Mouse (Mus musculus) hindbrain, postnatal 0 days (tissue): ENCODE data around the gene Ptcra. TPM values are rescaled to one million over a fixed set of nuclear protein-coding genes. Genes with fewer than 3 reads are reported as not detected.

Experiments
- ATAC-seq: fragments of 200-750 bp; cut with Nextera tagmentation; 2 replicates; pipeline ENCODE4 v1.8.0; 2017; ENCODE audit warnings: mild to moderate bottlenecking, moderate TSS enrichment, moderate library complexity
- DNase-seq: peaks from one replicate; pipeline ENCODE4 v3.0.0-alpha.2; 2015; ENCODE audit warnings: low spot score
- H3K27ac ChIP-seq: fragments of 300-500 bp; sonication (generic); 2 replicates; pipeline ENCODE4 v1.5.1; 2014; ENCODE audit warnings: mild to moderate bottlenecking
- H3K27me3 ChIP-seq: fragments of 300-500 bp; sonication (generic); 2 replicates; pipeline ENCODE4 v1.6.1; 2014; ENCODE audit warnings: low read length, mixed read lengths; ENCODE audit not compliant: insufficient read depth
- H3K36me3 ChIP-seq: fragments of 300-500 bp; sonication (generic); 2 replicates; pipeline ENCODE4 v1.6.1; 2014; ENCODE audit warnings: low read length, mixed read lengths; ENCODE audit not compliant: insufficient read depth
- H3K4me1 ChIP-seq: fragments of 300-500 bp; sonication (generic); 2 replicates; pipeline ENCODE4 v1.6.1; 2014; ENCODE audit warnings: antibody characterized with exemption, low read length, mixed read lengths; ENCODE audit not compliant: insufficient read depth
- H3K4me2 ChIP-seq: fragments of 300-500 bp; sonication (generic); 2 replicates; pipeline ENCODE4 v1.6.1; 2014; ENCODE audit warnings: low read depth, mild to moderate bottlenecking, low read length, moderate library complexity, mixed read lengths
- H3K4me3 ChIP-seq: fragments of 300-500 bp; sonication (generic); 2 replicates; pipeline ENCODE4 v1.5.1; 2014; ENCODE audit warnings: low read length
- H3K9ac ChIP-seq: fragments of 300-500 bp; sonication (generic); replicated peaks from 2 replicates; pipeline ENCODE4 v1.6.1; 2014; ENCODE audit warnings: mild to moderate bottlenecking, low read length, moderate library complexity, mixed read lengths
- H3K9me3 ChIP-seq: fragments of 300-500 bp; sonication (generic); 2 replicates; pipeline ENCODE4 v1.6.1; 2016; ENCODE audit warnings: low read length, mixed read lengths
- CTCF ChIP-seq: IDR thresholded peaks from 2 replicates; pipeline ENCODE4 v1.5.1; 2016; ENCODE audit warnings: antibody characterized with exemption, control low read depth, low read depth
- WGBS: fragments of 180-500 bp; shearing (Covaris S2); extraction: QIAGEN DNeasy Blood & Tissue Kit; methylation state at CpG from one replicate; pipeline ENCODE4 v1.1.7; 2014; 5-methylcytosine and 5-hydroxymethylcytosine counted together
- polyA plus RNA-seq: library from polyadenylated mRNA; unstranded; fragments of >200 nt; fragmentation: Nextera tagmentation; extraction: Ambion mirVana; gene quantifications from 2 replicates; pipeline ENCODE4 v1.2.1, GENCODE M21; 2015
- total RNA-seq: library from RNA; depleted of rRNA; stranded (reverse); fragments of >200 nt; gene quantifications from 2 replicates; pipeline ENCODE4 v1.2.3, GENCODE M21; 2014

The Ptcra gene
- total and polyA plus RNA-seq, 2 experiments from 2014 or later, result 0.11 TPM; not detected in 1

DNA sequence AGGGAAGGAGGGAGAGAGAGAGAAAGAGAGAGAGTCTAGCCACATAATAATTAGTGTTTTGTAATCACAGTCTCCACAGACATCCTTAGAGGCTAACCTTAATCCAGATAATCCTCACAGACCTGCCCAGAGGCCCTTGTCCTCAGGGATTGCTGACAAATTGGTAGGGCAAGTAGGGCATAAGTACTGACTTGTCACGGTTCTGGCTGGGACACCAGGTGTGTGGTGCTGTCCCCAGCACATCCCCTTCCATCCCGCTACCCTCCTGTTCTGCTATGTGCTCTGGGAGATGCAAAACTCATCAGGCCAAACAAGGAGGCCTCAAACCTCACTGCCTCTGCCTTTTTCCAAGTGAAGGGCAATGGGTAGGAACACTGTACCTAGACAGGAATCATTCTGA, 18.0 kb downstream of the Ptcra start:
- 85% methylated on average over 2 of the region's 2 CpGs for WGBS
- DNase-seq (no peak), ATAC-seq (no peak)

DNA sequence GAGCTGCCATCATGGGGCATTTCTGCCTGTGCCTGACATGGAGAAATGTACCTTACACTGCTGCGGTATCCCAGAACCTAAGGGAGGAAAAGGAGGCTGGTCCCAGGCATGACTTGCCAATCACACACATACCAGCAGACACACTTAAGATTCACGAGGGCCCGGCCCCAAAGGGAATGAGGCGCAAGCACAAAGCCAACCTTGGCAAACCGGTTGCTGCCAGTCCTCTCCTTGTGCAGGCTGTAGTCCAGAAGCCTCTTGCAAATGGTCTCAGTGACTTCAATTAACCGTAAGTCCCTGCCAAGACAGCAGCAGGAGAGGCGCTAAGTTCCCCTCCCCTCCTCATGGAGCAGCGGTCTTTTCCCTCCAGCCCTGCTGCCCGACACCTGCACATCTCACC, 20.5 kb downstream of the Ptcra start:
- Histone ChIP-seq H3K4me2 (no peak overlapping the region), H3K27me3 (no peaks in the 10 kb centered on the region), H3K9me3 (no peaks in the 10 kb centered on the region), H3K4me1 (no peaks in the 10 kb centered on the region), H3K4me3 (no peak overlapping the region), H3K27ac (no peak overlapping the region), H3K36me3 (peaks cover 18% of the 10 kb centered on the region), H3K9ac (no peak overlapping the region)
- DNase-seq (peak; percentile 8), ATAC-seq (no peak)
- TF ChIP-seq CTCF, result no peak
- 73% methylated on average over 9 of the region's 9 CpGs for WGBS

More for the DNA sequence above, 18.0 kb downstream of the Ptcra start:
- Histone ChIP-seq H3K27me3 (no peaks in the 10 kb centered on the region), H3K4me3 (no peak overlapping the region), H3K36me3 (peaks cover 18% of the 10 kb centered on the region), H3K4me2 (no peak overlapping the region), H3K4me1 (peaks cover under 1% of the 10 kb centered on the region; the same call in 1 of the 2 replicates), H3K9ac (no peak overlapping the region), H3K9me3 (no peaks in the 10 kb centered on the region), H3K27ac (no peak overlapping the region)
- no peak for TF ChIP-seq CTCF

DNA sequence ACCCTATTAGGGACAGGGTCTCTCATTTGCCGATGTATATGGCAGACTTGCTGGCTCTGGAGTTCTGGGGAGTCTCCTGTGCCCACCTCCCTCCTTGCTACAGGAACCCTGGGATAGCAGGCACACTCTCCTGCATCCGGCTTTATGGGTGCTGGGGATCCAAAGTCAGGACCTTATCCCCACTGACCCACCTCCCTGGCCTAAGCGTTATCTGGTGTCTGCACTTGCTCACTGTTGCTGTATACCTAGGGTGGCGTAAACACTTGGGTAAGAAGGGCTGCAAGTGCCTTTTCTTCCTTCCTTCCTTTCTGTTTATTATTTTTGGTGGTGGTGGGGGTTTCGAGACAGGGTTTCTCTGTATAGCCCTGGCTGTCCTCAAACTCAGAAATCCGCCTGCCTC, 22.2 kb downstream of the Ptcra start:
- no peak for ATAC-seq
- Histone ChIP-seq H3K36me3 (peaks cover 21% of the 10 kb centered on the region), H3K9me3 (no peaks in the 10 kb centered on the region), H3K27me3 (no peaks in the 10 kb centered on the region), H3K4me3 (no peak overlapping the region), H3K4me1 (no peaks in the 10 kb centered on the region), H3K9ac (no peak overlapping the region), H3K4me2 (no peak overlapping the region), H3K27ac (no peak overlapping the region)
- no peak for DNase-seq
- no peak for TF ChIP-seq CTCF
- 95% methylated on average over 6 of the region's 6 CpGs for WGBS

DNA sequence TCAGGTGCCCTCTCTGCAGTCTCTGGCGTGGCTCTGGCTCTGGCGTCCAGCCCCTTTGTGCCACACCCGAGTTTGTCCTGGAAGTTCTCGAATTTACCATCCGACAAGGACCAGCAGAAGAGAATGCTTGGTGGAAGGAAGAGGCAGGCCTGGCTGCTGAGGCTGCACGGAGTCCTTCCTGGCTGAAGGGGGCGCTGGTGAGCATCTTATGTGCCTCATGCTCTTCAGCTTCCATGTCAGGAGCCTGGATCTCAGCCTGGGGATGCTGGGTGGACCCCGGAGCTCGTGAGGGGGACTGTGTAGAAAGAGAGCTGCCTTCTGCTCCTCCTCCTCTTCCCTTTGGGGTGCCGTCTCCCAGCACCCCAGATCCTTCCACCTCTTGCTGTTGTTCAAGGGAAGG, 27.4 kb downstream of the Ptcra start:
- Histone ChIP-seq H3K4me2 (no peak overlapping the region), H3K27me3 (no peaks in the 10 kb centered on the region), H3K4me3 (no peak overlapping the region), H3K27ac (no peak overlapping the region), H3K36me3 (peaks cover 12% of the 10 kb centered on the region), H3K9ac (no peak overlapping the region), H3K9me3 (no peaks in the 10 kb centered on the region), H3K4me1 (no peaks in the 10 kb centered on the region)
- 61% methylated on average over 9 of the region's 10 CpGs for WGBS
- peak; percentile 51 for TF ChIP-seq CTCF
- ATAC-seq (0 out of 2 replicates have a peak, but pooled peaks have one; percentile 21), DNase-seq (peak; percentile 32)

DNA sequence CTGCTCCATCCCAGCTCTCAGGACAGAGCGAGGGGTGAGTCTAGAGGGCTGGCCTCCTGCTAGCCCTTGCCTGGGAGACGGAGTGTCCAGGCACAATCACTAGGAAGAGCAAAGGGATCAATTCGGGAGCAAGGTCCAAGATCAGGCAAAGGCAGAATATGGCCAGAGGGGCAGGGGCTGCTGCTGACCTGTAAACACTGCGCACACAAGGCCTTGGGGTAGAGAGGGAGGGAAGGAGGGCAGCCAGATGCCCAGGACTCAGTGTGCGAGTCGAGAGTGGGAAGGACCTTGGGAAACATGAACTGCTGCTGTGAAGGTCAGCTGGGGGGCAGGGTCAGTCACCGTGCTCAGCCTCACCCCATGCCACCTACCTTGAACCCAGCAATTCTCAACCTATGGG, 28.2 kb downstream of the Ptcra start:
- WGBS, result 86% methylated on average over 7 of the region's 7 CpGs
- no peaks in the 10 kb centered on the region for H3K9me3 ChIP-seq
- no peak for TF ChIP-seq CTCF

DNA sequence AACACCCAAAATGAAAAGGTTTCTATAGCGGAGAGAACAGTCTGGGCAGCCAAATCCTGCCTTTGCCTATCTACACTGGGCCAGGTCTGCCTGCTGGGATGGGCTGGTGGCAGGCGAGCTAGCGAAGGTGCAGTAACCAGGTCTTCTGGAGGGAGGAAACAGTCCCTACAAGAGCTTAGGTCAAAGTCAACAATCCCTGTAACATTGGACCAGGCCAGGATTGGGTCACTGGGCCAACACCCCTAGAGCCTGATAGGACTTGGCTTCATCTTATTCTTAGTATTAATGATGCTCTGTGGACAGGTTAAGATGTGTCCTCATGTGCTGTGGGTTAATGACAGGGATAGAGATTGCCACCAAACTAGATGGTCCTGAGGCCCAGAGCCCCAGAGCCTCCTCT, 29.5 kb downstream of the Ptcra start:
- ATAC-seq (no peak), DNase-seq (no peak)
- Histone ChIP-seq H3K4me3 (no peak overlapping the region), H3K4me1 (no peaks in the 10 kb centered on the region), H3K36me3 (peaks cover 12% of the 10 kb centered on the region), H3K4me2 (no peak overlapping the region), H3K9me3 (no peaks in the 10 kb centered on the region), H3K9ac (no peak overlapping the region), H3K27me3 (no peaks in the 10 kb centered on the region; the same call in 1 of the 2 replicates), H3K27ac (no peak overlapping the region)
- 96% methylated on average over 3 of the region's 3 CpGs for WGBS
- no peak for TF ChIP-seq CTCF

More for the DNA sequence above, 28.2 kb downstream of the Ptcra start:
- H3K4me1 ChIP-seq, result no peaks in the 10 kb centered on the region
- H3K4me2 ChIP-seq, result no peak overlapping the region
- no peaks in the 10 kb centered on the region for H3K27me3 ChIP-seq
- no peak overlapping the region for H3K4me3 ChIP-seq
- ATAC-seq (no peak), DNase-seq (no peak)
- no peak overlapping the region for H3K27ac ChIP-seq
- H3K9ac ChIP-seq, result no peak overlapping the region
- H3K36me3 ChIP-seq, result peaks cover 12% of the 10 kb centered on the region

DNA sequence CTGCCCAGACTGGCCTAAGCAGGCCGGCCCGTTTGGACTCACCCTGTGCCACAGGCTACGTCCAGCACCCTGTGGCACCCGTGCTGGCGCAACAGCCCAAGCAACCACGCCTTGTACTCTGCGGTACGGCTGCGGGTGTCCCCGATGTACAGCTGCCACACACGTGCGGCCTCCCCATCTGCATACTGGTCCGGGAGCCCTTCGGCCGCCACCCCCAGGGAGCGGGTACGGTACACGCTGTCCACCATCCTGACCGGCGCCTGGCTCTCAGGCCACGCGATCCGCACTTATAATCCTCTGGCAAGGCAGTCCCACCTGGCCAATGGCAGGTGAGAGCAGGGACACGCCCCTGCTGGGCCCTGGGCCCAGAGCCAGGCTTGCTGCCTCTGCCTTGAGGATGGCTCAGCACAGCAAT, 34.6 kb downstream of the Ptcra start, which contains the start of gene Gnmt:
TSS of gene Gnmt (minus strand) at position 265 of the 415 bp plus-strand sequence.
- no peaks in the 10 kb centered on the region; the same call in 1 of the 2 replicates for H3K27me3 ChIP-seq
- 0 out of 2 replicates have a peak within 1 kb of the TSS, but pooled peaks have one; percentile 35 for H3K9ac ChIP-seq
- H3K4me2 ChIP-seq, result peak within 1 kb of the TSS; percentile 38
- no peak for TF ChIP-seq CTCF
- H3K36me3 ChIP-seq, result no peaks in the 10 kb centered on the region; the same call in 1 of the 2 replicates
- 17% methylated on average over 24 of the region's 24 CpGs for WGBS
- DNase-seq (no peak), ATAC-seq (peak; percentile 39)
- H3K4me1 ChIP-seq, result no peaks in the 10 kb centered on the region
- peak within 1 kb of the TSS; percentile 14; the same call in 1 of the 2 replicates for H3K4me3 ChIP-seq
- no peaks in the 10 kb centered on the region for H3K9me3 ChIP-seq
- H3K27ac ChIP-seq, result no peak within 1 kb of the TSS
